Mouse (Mus musculus) intestine, postnatal 0 days (tissue): ENCODE results near the gene BC052040. TPM values are rescaled to one million over a fixed set of nuclear protein-coding genes. Genes with fewer than 3 reads are reported as not detected.

ENCODE experiments used
- ATAC-seq: fragments of 200-750 bp; cut with Nextera tagmentation; 2 replicates; pipeline ENCODE4 v1.8.0; 2017; ENCODE audit warnings: mild to moderate bottlenecking, moderate TSS enrichment, moderate library complexity
- H3K27ac ChIP-seq: fragments of 300-500 bp; sonication (generic); 2 replicates; pipeline ENCODE4 v1.5.1; 2014; ENCODE audit warnings: mild to moderate bottlenecking, low read depth, low read length, moderate library complexity
- H3K27me3 ChIP-seq: fragments of 300-500 bp; sonication (generic); replicated peaks from 2 replicates; pipeline ENCODE4 v1.6.1; 2014; ENCODE audit warnings: low read length, mixed read lengths; ENCODE audit not compliant: control insufficient read depth, insufficient read depth
- H3K36me3 ChIP-seq: fragments of 300-500 bp; sonication (generic); 2 replicates; pipeline ENCODE4 v1.6.1; 2014; ENCODE audit warnings: mild to moderate bottlenecking, moderate library complexity; ENCODE audit not compliant: control insufficient read depth, insufficient read depth
- H3K4me1 ChIP-seq: fragments of 300-500 bp; sonication (generic); replicated peaks from 2 replicates; pipeline ENCODE4 v1.6.1; 2014; ENCODE audit warnings: antibody characterized with exemption, low read length, mixed read lengths; ENCODE audit not compliant: control insufficient read depth, insufficient read depth
- H3K4me2 ChIP-seq: fragments of 300-500 bp; sonication (generic); replicated peaks from 2 replicates; pipeline ENCODE4 v1.6.1; 2014; ENCODE audit warnings: low read depth, mild to moderate bottlenecking, moderate library complexity
- H3K4me3 ChIP-seq: fragments of 300-500 bp; sonication (generic); 2 replicates; pipeline ENCODE4 v1.5.1; 2014; ENCODE audit warnings: low read depth, low read length
- H3K9ac ChIP-seq: fragments of 300-500 bp; sonication (generic); 2 replicates; pipeline ENCODE4 v1.6.1; 2014; ENCODE audit warnings: mild to moderate bottlenecking, low read depth, low read length
- H3K9me3 ChIP-seq: fragments of 300-500 bp; sonication (generic); 2 replicates; pipeline ENCODE4 v1.6.1; 2016; ENCODE audit warnings: mixed run types; ENCODE audit not compliant: control insufficient read depth
- CTCF ChIP-seq: sonication (generic); IDR thresholded peaks from 2 replicates; pipeline ENCODE4 v1.5.1; 2016; ENCODE audit warnings: low read depth, mild to moderate bottlenecking, control low read depth, antibody characterized with exemption, moderate library complexity
- WGBS: fragments of 180-500 bp; shearing (Covaris S2); extraction: QIAGEN DNeasy Blood & Tissue Kit; methylation state at CpG from one replicate; pipeline ENCODE4 v1.1.7; 2014; 5-methylcytosine and 5-hydroxymethylcytosine counted together
- polyA plus RNA-seq: library from polyadenylated mRNA; unstranded; fragments of >200 nt; fragmentation: Nextera tagmentation; extraction: Ambion mirVana; gene quantifications from 2 replicates; pipeline ENCODE4 v1.2.1, GENCODE M21; 2015

BC052040 gene
- polyA plus RNA-seq, 1 experiment from 2014 or later: 4.7 TPM

- no peaks in the 10 kb centered on the region for H3K36me3 ChIP-seq
- no peak overlapping the region for H3K27ac ChIP-seq
- H3K4me1 ChIP-seq: no peaks in the 10 kb centered on the region
- H3K9ac ChIP-seq: no peak overlapping the region
- H3K4me3 ChIP-seq: no peak overlapping the region
- no peak for TF ChIP-seq CTCF
- no peaks in the 10 kb centered on the region for H3K9me3 ChIP-seq
- no peak for ATAC-seq
- WGBS: 80% methylated on average over 6 of the region's 6 CpGs
- H3K27me3 ChIP-seq: no peaks in the 10 kb centered on the region
- no peak overlapping the region for H3K4me2 ChIP-seq
These were observed 29.0 kb downstream of the BC052040 start for GRCm38 (mm10) chr2:115610503-115610902.

- no peaks in the 10 kb centered on the region for H3K27me3 ChIP-seq
- no peaks in the 10 kb centered on the region for H3K36me3 ChIP-seq
- 77% methylated on average over 3 of the region's 3 CpGs for WGBS
- no peak overlapping the region for H3K9ac ChIP-seq
- ATAC-seq: no peak
- no peaks in the 10 kb centered on the region for H3K4me1 ChIP-seq
- no peak overlapping the region for H3K4me2 ChIP-seq
- H3K4me3 ChIP-seq: no peak overlapping the region
- no peak overlapping the region for H3K27ac ChIP-seq
- no peaks in the 10 kb centered on the region for H3K9me3 ChIP-seq
- no peak for TF ChIP-seq CTCF
These were observed 32.5 kb downstream of the BC052040 start for GRCm38 (mm10) chr2:115613830-115614520.

GRCm38 (mm10) chr2:115628471-115628870 lies 47.0 kb downstream of the BC052040 start:
- no peak overlapping the region for H3K4me2 ChIP-seq
- no peaks in the 10 kb centered on the region for H3K36me3 ChIP-seq
- WGBS: 89% methylated on average over 4 of the region's 4 CpGs
- no peak overlapping the region for H3K27ac ChIP-seq
- ATAC-seq: no peak
- no peak overlapping the region for H3K4me3 ChIP-seq
- no peaks in the 10 kb centered on the region for H3K4me1 ChIP-seq
- TF ChIP-seq CTCF: no peak
- H3K27me3 ChIP-seq: no peaks in the 10 kb centered on the region
- no peaks in the 10 kb centered on the region for H3K9me3 ChIP-seq
- no peak overlapping the region for H3K9ac ChIP-seq

GRCm38 (mm10) chr2:115631031-115631434 lies 49.5 kb downstream of the BC052040 start:
- H3K27ac ChIP-seq: no peak overlapping the region

GRCm38 (mm10) chr2:115631826-115632225 lies 50.3 kb downstream of the BC052040 start:
- no peak for TF ChIP-seq CTCF
- no peak overlapping the region for H3K27ac ChIP-seq
- 94% methylated on average over 4 of the region's 4 CpGs for WGBS

More at GRCm38 (mm10) chr2:115631031-115631434, 49.5 kb downstream of the BC052040 start:
- H3K4me1 ChIP-seq: no peaks in the 10 kb centered on the region
- H3K27me3 ChIP-seq: no peaks in the 10 kb centered on the region
- H3K9me3 ChIP-seq: no peaks in the 10 kb centered on the region
- no peak overlapping the region for H3K4me2 ChIP-seq
- no peak overlapping the region for H3K4me3 ChIP-seq
- peaks cover 6% of the 10 kb centered on the region; the same call in 1 of the 2 replicates for H3K36me3 ChIP-seq
- no peak for TF ChIP-seq CTCF
- no peak for ATAC-seq
- H3K9ac ChIP-seq: no peak overlapping the region
- 85% methylated on average over 5 of the region's 5 CpGs for WGBS

GRCm38 (mm10) chr2:115650203-115650602 lies 68.7 kb downstream of the BC052040 start:
- Histone ChIP-seq H3K9me3 (no peaks in the 10 kb centered on the region), H3K4me3 (no peak overlapping the region), H3K27me3 (no peaks in the 10 kb centered on the region), H3K9ac (no peak overlapping the region), H3K4me2 (no peak overlapping the region), H3K4me1 (no peaks in the 10 kb centered on the region), H3K36me3 (no peaks in the 10 kb centered on the region), H3K27ac (no peak overlapping the region)
- no peak for ATAC-seq
- WGBS: 90% methylated on average over 2 of the region's 2 CpGs
- no peak for TF ChIP-seq CTCF

More at GRCm38 (mm10) chr2:115631826-115632225, 50.3 kb downstream of the BC052040 start:
- no peaks in the 10 kb centered on the region for H3K27me3 ChIP-seq
- no peak overlapping the region for H3K4me2 ChIP-seq
- H3K4me1 ChIP-seq: no peaks in the 10 kb centered on the region
- no peak for ATAC-seq
- peaks cover 6% of the 10 kb centered on the region; the same call in 1 of the 2 replicates for H3K36me3 ChIP-seq
- H3K9ac ChIP-seq: no peak overlapping the region
- H3K4me3 ChIP-seq: no peak overlapping the region
- no peaks in the 10 kb centered on the region for H3K9me3 ChIP-seq
